Mouse (Mus musculus): ENCODE measurements around the gene Gm36210. TPM values are rescaled to one million over a fixed set of nuclear protein-coding genes. Genes with fewer than 3 reads are reported as not detected.
A peak's percentile ranks its signal among the peaks of the same experiment; 100 is the strongest.

Gene Gm36210
- polyA plus RNA-seq (2016; fragmentation: Nextera tagmentation; extraction: Ambion mirVana): not detected in 2 replicates

DNA sequence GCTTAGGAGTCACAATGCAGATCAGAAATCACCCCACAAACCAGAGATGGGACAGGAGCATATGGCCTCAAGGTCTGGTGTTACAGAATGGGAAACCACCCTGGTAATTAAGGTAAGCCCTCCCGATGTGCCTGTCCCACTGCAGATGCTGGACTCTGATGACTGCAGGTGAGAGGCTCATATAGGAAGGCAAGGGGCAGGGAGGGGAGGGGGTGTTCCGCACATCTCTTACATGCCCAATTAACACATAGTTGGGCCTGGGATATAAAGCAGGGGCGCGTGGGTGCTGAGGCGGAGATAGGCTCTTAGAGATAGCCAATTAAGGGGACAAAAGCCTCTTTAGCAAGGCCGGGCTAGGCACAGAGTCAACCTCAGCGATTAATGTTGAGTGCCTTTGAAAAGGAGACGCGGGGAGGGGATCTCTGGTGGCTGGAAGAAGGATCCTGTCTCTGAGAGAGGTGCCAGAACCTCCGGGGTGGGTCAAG lies at the start of gene Gm36210:
Gene Gm36210 (minus strand): TSS at position 51 of the 485 bp plus-strand sequence.
- Histone ChIP-seq H3K27me3 (ENCODE audit: low read depth, poor library complexity, severe bottlenecking) (no peaks in the 10 kb centered on the region), H3K9me3 (replicated peaks) (no peaks in the 10 kb centered on the region), H3K27ac (no peak within 1 kb of the TSS), H3K4me3 (no peak within 1 kb of the TSS), H3K36me3 (no peaks in the 10 kb centered on the region), H3K4me1 (no peaks in the 10 kb centered on the region)
- no peak for DNase-seq (ENCODE audit: low spot score)
- WGBS: 77% methylated on average over 10 of the region's 10 CpGs

DNA sequence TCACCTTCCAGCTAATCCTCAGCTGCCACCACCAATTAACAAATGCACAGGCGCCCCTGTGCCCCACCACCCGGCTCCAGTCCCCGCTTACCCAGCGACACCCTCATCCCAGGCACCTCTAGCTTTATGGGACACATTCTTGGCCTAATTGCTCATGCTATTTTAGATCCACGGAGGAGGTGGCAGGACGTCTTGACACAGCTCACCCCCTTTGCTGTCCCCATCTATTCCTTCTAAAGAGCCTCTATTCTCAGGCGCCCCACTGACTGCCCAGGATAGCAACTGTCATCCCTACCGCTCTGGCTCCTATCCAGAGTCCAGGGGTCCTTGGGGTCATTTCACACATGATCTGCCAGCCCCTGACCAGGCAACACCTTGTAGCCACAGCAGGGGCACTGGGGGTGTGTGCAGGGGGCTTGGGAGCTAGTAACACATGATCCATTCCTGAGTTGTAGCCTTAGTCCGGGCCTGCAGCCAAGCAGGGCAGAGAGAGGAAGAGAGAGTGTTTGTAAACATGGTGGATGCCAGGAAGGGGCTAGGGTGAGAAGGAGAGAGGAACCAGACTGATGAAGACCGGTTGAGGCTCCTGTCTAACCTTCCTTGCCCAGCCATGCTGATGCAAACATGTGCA lies 47.6 kb upstream of the Gm36210 start:
- no peak for DNase-seq (ENCODE audit: low spot score)
- no peak overlapping the region for H3K4me3 ChIP-seq
- 13% methylated on average over 10 of the region's 10 CpGs for WGBS
- H3K9me3 ChIP-seq (replicated peaks): no peaks in the 10 kb centered on the region
- no peaks in the 10 kb centered on the region for H3K36me3 ChIP-seq
- H3K27ac ChIP-seq: no peak overlapping the region
- no peaks in the 10 kb centered on the region for H3K27me3 ChIP-seq (ENCODE audit: low read depth, poor library complexity, severe bottlenecking)
- H3K4me1 ChIP-seq: peaks cover 3% of the 10 kb centered on the region; the same call in 1 of the 2 replicates

DNA sequence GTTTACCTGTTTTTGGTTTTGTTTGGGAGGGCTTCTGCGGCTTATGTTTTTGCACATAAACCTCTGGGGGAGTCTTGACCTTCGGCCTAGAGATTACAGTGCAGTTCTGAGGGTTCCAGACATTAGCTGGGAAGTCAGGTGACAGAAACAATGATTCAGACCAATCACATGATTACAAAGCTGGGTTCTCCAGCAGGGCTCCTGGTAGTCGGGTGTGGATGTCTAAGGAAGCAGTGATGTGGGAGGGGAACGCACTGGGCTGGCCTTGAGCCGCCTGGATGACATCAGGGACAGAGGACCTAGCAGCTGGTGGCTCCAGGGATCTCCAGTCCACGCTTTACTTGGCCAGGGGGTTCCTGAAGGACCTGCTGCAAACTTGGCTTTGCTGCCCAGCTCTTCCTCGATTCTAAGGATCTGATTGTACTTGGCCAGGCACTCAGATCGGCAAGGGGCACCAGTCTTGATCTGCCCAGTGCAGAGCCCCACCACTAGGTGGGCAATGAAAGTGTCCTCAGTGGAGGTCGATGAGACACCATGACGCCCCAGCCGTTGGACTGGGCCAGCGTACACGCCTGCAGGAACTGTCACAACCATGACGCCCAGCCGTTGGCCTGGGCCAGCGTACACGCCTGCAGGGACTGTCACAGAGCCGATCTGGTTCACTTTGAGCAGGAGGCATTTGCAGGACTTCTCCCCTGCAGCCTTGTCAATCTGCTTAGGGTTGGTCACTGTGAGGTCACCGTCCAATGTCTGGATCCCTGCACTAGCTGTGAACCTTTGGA lies 44.4 kb upstream of the Gm36210 start:
- no peaks in the 10 kb centered on the region for H3K36me3 ChIP-seq
- H3K27ac ChIP-seq: no peak overlapping the region
- H3K9me3 ChIP-seq (replicated peaks): no peaks in the 10 kb centered on the region
- DNase-seq (ENCODE audit: low spot score): no peak
- WGBS: 86% methylated on average over 19 of the region's 19 CpGs
- H3K27me3 ChIP-seq (ENCODE audit: low read depth, poor library complexity, severe bottlenecking): no peaks in the 10 kb centered on the region
- H3K4me3 ChIP-seq: no peak overlapping the region
- peaks cover 3% of the 10 kb centered on the region; the same call in 1 of the 2 replicates for H3K4me1 ChIP-seq

DNA sequence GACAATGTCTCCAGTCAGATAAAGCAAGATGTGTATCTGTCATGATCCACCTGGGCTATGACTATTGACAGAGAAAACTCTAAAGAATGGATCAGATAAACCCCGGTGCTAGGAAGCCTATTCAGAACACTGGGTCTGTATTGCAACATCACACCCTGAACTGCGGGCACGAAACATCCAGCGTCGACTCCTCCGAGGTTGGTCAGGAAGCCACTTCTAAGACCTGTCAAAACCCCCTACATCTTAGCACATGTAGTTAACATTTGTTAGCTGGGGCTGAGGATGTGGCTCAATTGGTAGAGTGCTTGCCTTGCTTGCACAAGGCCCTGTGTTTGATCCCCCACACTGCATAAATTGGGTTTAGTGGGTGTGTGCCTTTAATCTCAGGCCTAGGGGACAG lies 42.1 kb upstream of the Gm36210 start:
- WGBS: 58% methylated on average over 6 of the region's 6 CpGs
- no peaks in the 10 kb centered on the region for H3K36me3 ChIP-seq
- no peaks in the 10 kb centered on the region for H3K9me3 ChIP-seq (replicated peaks)

DNA sequence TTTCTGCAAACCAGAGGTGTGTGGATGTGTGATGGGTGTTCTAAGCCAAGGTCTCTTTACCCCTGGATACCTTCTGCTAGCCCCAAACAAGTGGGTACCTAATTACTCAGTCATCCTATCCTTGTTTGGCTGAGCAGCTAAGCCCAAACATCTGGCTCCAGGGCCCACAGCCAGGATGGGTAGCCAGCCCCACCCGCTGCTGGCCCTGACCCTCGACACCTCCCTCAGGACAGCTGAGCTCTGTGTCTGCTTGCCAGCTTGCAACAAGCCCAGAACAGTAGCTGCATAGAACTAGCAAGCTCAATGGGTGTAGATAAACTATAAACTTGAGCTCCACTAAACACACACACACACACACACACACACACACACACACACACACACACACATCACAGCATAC lies 41.5 kb upstream of the Gm36210 start:
- 30% methylated on average over 2 of the region's 2 CpGs for WGBS
- H3K4me3 ChIP-seq: no peak overlapping the region
- H3K27ac ChIP-seq: no peak overlapping the region
- no peaks in the 10 kb centered on the region for H3K27me3 ChIP-seq (ENCODE audit: low read depth, poor library complexity, severe bottlenecking)
- peaks cover 7% of the 10 kb centered on the region for H3K4me1 ChIP-seq
- H3K9me3 ChIP-seq (replicated peaks): no peaks in the 10 kb centered on the region
- H3K36me3 ChIP-seq: no peaks in the 10 kb centered on the region
- no peak for DNase-seq (ENCODE audit: low spot score)

More for the DNA sequence above, 42.1 kb upstream of the Gm36210 start:
- Histone ChIP-seq H3K4me1 (peaks cover 6% of the 10 kb centered on the region), H3K4me3 (no peak overlapping the region), H3K27ac (no peak overlapping the region), H3K27me3 (ENCODE audit: low read depth, poor library complexity, severe bottlenecking) (no peaks in the 10 kb centered on the region)
- DNase-seq (ENCODE audit: low spot score): no peak

DNA sequence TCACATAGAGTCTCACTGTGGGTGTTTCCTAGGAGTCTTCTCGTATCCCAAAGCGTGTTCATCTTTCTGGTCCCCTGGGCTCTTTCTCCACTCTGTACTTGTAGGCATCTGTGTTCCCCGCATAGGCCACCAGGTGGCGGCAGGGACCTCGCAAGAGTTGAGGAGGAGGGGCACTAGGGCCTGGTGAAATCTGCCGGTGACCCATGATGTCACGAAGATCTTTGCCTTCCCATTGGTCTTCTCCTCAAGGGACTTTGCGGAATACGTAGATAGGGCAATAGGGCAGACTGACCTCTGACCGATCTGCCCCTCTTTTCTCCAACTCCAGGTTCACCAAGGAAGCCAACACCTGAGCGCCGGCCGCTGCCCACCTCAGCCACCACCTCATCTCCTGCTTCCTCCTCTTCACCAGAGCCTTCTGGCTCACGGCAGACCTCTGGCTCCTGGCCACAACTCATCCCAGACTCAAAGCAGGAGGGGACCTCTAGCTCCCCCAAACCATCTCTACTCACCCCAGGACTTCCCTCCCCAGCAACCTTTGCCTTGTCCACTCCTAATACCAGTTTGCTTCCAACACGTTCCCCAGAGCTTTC lies 37.0 kb upstream of the Gm36210 start:
- H3K4me3 ChIP-seq: peak overlapping the region; percentile 43
- peak; percentile 91 for DNase-seq (ENCODE audit: low spot score)
- 21% methylated on average over 15 of the region's 15 CpGs for WGBS
- no peaks in the 10 kb centered on the region for H3K27me3 ChIP-seq (ENCODE audit: low read depth, poor library complexity, severe bottlenecking)
- peak overlapping the region; percentile 69 for H3K27ac ChIP-seq
- no peaks in the 10 kb centered on the region for H3K36me3 ChIP-seq
- no peaks in the 10 kb centered on the region for H3K9me3 ChIP-seq (replicated peaks)
- peaks cover 4% of the 10 kb centered on the region for H3K4me1 ChIP-seq

DNA sequence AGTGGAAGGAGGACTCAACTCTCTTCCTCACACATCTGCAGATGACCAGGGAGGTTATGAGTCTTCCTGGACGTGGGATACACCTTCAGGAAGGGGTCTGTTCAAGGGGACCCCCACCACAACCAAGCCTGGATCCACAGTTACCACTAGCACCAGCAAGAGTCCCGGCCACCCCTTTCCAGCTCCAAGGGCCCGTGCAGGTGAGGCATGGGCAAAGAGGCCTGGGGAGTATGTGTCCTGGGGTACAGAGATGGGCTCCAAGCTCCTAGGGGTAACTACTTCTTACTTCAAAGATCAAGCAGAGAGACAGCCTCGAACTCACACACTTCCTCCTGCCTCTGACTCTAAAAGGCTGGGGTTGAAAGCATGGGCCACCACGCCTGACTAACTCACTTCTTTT lies 36.4 kb upstream of the Gm36210 start:
- WGBS: 61% methylated on average over 5 of the region's 5 CpGs
- H3K27me3 ChIP-seq (ENCODE audit: low read depth, poor library complexity, severe bottlenecking): no peaks in the 10 kb centered on the region

DNA sequence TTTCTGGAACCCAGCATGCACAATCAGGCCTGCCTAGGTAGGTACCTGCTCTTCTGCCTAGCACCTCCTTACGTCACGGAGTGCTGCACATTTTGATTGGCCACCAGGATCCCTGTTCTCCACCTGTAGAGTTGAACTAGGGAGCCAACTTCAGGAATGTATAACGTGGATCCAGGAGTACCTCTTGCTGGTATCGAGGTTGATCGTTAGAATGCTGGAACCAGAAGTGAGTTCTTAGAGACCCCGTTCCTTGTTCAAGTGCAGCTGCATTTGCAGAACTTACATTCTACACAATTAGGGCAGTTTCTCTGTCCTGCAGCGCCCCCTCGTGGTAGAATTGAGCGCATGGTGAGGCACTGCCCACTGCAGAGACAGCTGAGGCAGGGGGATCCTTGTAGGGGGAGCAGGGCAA lies 33.8 kb upstream of the Gm36210 start:
- no peaks in the 10 kb centered on the region for H3K27me3 ChIP-seq (ENCODE audit: low read depth, poor library complexity, severe bottlenecking)
- H3K9me3 ChIP-seq (replicated peaks): no peaks in the 10 kb centered on the region
- peak; percentile 91 for DNase-seq (ENCODE audit: low spot score)
- peaks cover 4% of the 10 kb centered on the region for H3K4me1 ChIP-seq
- 20% methylated on average over 9 of the region's 9 CpGs for WGBS
- no peaks in the 10 kb centered on the region for H3K36me3 ChIP-seq
- no peak overlapping the region for H3K4me3 ChIP-seq
- H3K27ac ChIP-seq: no peak overlapping the region

More for the DNA sequence above, 36.4 kb upstream of the Gm36210 start:
- Histone ChIP-seq H3K4me1 (peaks cover 4% of the 10 kb centered on the region), H3K27ac (no peak overlapping the region), H3K9me3 (replicated peaks) (no peaks in the 10 kb centered on the region), H3K36me3 (no peaks in the 10 kb centered on the region), H3K4me3 (no peak overlapping the region)
- no peak for DNase-seq (ENCODE audit: low spot score)

DNA sequence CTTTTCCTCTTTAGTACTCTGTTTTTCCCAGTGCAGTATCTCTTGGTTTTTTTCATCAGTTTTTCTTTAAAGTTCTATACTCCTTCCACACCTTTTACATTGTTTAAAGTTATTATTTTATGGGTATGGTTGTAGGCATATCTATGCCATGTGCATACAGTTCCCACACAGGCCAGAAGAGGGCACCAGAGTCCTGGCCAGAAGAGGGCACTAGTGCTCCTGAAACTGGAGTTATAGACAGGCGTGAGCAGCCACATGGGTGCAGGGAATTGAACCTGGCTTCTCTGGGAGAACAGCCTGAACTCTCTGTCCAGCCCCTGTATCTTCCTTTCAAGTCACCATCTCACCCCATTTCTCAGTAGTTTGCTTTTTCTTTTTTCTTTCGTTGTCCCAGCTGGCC lies 32.1 kb upstream of the Gm36210 start:
- H3K27me3 ChIP-seq (ENCODE audit: low read depth, poor library complexity, severe bottlenecking): no peaks in the 10 kb centered on the region
- no peak overlapping the region for H3K27ac ChIP-seq
- 41% methylated on average over 2 of the region's 2 CpGs for WGBS
- no peaks in the 10 kb centered on the region for H3K9me3 ChIP-seq (replicated peaks)
- no peak overlapping the region for H3K4me3 ChIP-seq
- H3K4me1 ChIP-seq: peaks cover 2% of the 10 kb centered on the region
- DNase-seq (ENCODE audit: low spot score): peak; percentile 79
- no peaks in the 10 kb centered on the region for H3K36me3 ChIP-seq

DNA sequence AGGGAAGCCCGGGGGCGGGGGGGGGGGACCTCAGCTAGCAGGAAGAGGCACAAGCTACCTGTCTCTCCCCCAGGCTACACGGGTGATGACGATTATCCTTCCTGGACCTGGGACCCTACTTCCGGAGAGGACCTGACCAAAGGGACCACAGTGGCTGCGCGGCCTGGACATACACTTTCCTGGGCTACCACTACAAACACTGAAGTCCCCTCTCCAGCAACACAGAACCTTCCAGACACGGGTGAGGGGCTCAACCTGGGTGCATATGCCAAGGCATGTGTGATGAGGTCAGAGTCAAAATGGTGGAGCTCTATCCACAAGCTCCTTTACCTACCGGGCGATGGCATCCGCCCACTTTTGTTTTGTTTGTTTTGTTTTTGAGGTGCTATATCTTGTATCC lies 31.1 kb upstream of the Gm36210 start:
- H3K4me1 ChIP-seq: no peaks in the 10 kb centered on the region
- no peaks in the 10 kb centered on the region for H3K27me3 ChIP-seq (ENCODE audit: low read depth, poor library complexity, severe bottlenecking)
- H3K27ac ChIP-seq: no peak overlapping the region
- H3K4me3 ChIP-seq: no peak overlapping the region
- no peaks in the 10 kb centered on the region for H3K9me3 ChIP-seq (replicated peaks)
- WGBS: 80% methylated on average over 11 of the region's 11 CpGs
- no peak for DNase-seq (ENCODE audit: low spot score)
- no peaks in the 10 kb centered on the region for H3K36me3 ChIP-seq

DNA sequence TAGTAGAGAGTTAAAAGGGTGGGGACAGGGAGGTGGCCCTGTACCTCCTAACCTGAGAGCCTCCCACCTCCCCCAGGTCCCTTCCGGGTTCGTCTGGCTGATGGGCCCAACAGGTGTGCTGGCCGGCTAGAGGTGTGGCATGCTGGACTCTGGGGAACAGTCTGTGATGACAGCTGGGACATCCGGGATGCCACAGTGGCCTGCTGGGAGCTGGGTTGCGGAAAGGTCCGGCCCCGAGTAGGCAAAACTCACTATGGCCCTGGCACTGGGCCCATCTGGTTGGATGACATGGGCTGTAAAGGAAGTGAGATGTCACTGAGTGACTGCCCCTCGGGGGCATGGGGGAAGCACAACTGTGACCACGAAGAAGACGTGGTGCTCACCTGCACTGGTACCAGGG lies 30.5 kb upstream of the Gm36210 start:
- no peaks in the 10 kb centered on the region for H3K9me3 ChIP-seq (replicated peaks)
- H3K27ac ChIP-seq: 0 out of 2 replicates have a peak overlapping the region, but pooled peaks have one; percentile 2
- 84% methylated on average over 10 of the region's 10 CpGs for WGBS
- no peak for DNase-seq (ENCODE audit: low spot score)
- no peaks in the 10 kb centered on the region for H3K36me3 ChIP-seq
- H3K27me3 ChIP-seq (ENCODE audit: low read depth, poor library complexity, severe bottlenecking): no peaks in the 10 kb centered on the region
- H3K4me1 ChIP-seq: no peaks in the 10 kb centered on the region
- no peak overlapping the region for H3K4me3 ChIP-seq

DNA sequence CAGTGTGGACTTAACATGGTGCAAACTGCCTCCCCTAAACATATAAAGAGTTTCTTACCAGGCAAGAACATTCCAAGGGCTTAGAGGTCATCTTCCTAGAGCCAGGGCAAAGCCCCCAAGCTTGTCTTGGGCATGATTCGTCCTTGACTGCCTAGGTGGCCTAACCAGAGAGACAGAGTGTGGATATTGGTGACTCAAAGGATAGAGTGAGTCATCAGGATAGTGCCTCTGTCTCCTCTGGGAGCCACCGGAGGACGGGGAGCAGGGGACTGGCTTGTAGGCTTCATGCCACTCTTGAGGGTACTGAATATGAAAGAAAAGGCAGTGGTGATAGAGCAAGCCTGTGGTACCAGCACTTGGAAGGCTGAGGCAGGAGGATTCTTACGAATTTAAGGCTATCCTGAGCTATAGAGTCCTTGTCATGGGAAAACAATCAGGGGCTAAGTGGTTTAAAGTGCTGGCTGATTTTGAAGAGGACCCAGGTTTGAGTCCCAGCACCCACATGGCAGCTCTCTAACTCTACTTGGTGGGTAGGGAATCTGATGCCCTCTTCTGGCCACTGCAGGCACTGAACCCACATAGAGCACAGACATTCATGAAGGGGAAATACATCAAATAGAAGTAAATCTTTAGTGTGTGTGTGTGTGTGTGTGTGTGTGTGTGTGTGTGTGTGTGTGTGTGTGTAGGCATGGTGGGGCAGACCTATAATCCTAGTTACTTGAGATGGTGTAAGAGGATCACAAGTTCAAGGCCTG lies 28.0 kb upstream of the Gm36210 start:
- Histone ChIP-seq H3K36me3 (no peaks in the 10 kb centered on the region), H3K4me1 (no peaks in the 10 kb centered on the region), H3K9me3 (replicated peaks) (no peaks in the 10 kb centered on the region), H3K27me3 (ENCODE audit: low read depth, poor library complexity, severe bottlenecking) (no peaks in the 10 kb centered on the region), H3K4me3 (no peak overlapping the region), H3K27ac (no peak overlapping the region)
- 81% methylated on average over 4 of the region's 4 CpGs for WGBS
- no peak for DNase-seq (ENCODE audit: low spot score)
